Mouse (Mus musculus) hindbrain, embryonic 12.5 days (tissue): ENCODE data around the gene Apol8. TPM values are rescaled to one million over a fixed set of nuclear protein-coding genes. Genes with fewer than 3 reads are reported as not detected.

ENCODE experiments used
- ATAC-seq: fragments of 200-750 bp; cut with Nextera tagmentation; 2 replicates; pipeline ENCODE4 v1.8.0; 2017; ENCODE audit warnings: moderate TSS enrichment; ENCODE audit not compliant: low FRiP score
- H3K27ac ChIP-seq: fragments of 300-500 bp; sonication (generic); 2 replicates; pipeline ENCODE4 v1.5.1; 2016; ENCODE audit warnings: mild to moderate bottlenecking
- H3K27me3 ChIP-seq: fragments of 300-500 bp; sonication (generic); 2 replicates; pipeline ENCODE4 v1.6.1; 2016; ENCODE audit warnings: mild to moderate bottlenecking
- H3K36me3 ChIP-seq: fragments of 300-500 bp; sonication (generic); 2 replicates; pipeline ENCODE4 v1.6.1; 2016; ENCODE audit warnings: mild to moderate bottlenecking
- H3K4me1 ChIP-seq: fragments of 300-500 bp; sonication (generic); 2 replicates; pipeline ENCODE4 v1.6.1; 2016
- H3K4me2 ChIP-seq: fragments of 300-500 bp; sonication (generic); replicated peaks from 2 replicates; pipeline ENCODE4 v1.6.1; 2016; ENCODE audit warnings: mild to moderate bottlenecking
- H3K4me3 ChIP-seq: fragments of 300-500 bp; sonication (generic); 2 replicates; pipeline ENCODE4 v1.5.1; 2016; ENCODE audit warnings: mild to moderate bottlenecking
- H3K9ac ChIP-seq: fragments of 300-500 bp; sonication (generic); 2 replicates; pipeline ENCODE4 v1.6.1; 2016; ENCODE audit warnings: mild to moderate bottlenecking, moderate library complexity
- H3K9me3 ChIP-seq: fragments of 300-500 bp; sonication (generic); replicated peaks from 2 replicates; pipeline ENCODE4 v1.6.1; 2016; ENCODE audit warnings: mild to moderate bottlenecking
- WGBS: fragments of 180-500 bp; shearing (Covaris S2); methylation state at CpG from one replicate; pipeline ENCODE4 v1.1.7; 2016; 5-methylcytosine and 5-hydroxymethylcytosine counted together
- polyA plus RNA-seq: library from polyadenylated mRNA; unstranded; fragments of >200 nt; fragmentation: Nextera tagmentation; extraction: Ambion mirVana; gene quantifications from 2 replicates; pipeline ENCODE4 v1.2.1, GENCODE M21; 2016

Gene Apol8
- polyA plus RNA-seq, 1 experiment from 2014 or later = 0.22 TPM

DNA sequence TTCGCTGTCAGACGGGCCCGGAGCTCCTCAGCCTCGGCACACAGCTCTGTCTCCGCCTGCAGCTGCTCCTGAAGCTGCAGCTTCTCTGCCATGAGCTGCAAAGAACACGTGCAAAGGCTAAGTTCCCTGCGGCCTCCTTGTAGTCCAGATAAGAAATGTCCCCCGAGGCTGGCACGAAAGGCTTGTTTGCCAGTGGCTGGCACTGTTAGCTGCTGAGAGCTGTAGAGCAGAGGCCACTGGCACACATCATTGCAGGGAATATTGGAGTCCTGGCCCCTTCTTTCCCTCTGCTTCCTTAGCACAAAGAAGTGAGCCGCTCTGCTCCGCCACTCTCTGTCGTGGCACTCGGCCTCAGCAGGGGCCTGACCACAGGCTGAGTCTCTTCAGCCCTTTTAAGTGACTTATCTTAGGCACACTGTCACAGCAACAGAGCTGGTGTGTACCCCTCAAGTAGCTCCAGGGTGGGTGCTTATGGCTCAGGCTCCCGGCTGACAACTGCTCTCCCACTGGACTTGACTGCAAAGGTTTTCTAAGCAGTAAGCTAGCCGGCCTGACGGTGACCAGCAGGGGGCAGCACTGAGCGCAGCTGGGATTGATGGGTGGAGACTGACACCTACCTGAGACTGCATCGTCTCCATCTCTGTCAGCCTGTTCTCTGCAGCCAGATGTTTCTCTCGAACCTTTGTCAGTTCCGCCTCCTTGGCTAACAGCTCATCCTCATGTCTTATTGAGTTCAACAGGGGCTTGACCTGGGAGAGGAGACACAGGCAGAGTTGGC lies 18.6 kb upstream of the Apol8 start:
- no peaks in the 10 kb centered on the region for H3K4me1 ChIP-seq
- no peak overlapping the region for H3K4me2 ChIP-seq
- no peak overlapping the region for H3K9ac ChIP-seq
- 71% methylated on average over 20 of the region's 20 CpGs for WGBS
- peaks cover 96% of the 10 kb centered on the region for H3K36me3 ChIP-seq
- H3K4me3 ChIP-seq = no peak overlapping the region
- H3K27ac ChIP-seq = no peak overlapping the region
- no peak for ATAC-seq
- no peaks in the 10 kb centered on the region for H3K27me3 ChIP-seq
- H3K9me3 ChIP-seq = no peaks in the 10 kb centered on the region

DNA sequence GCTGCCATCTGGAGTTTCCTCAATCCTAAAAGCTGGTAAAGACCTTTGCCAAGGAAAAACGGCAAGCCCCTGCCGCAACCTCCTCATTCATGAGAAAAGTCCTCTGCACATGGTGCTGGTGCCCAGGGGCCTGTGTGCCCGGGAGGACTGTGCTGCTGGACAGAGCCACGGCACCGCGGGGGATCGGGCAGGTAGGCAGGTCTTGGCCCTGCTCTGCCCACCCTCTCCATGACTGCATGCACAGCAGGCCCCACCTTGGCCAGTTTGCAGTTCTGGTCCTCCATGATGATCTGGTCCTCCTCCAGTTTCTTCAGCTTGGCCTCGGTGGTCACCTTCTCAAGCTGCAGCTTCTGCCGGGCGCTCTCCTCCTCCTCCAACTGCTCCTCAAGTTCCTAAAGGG lies 17.5 kb upstream of the Apol8 start:
- WGBS = 98% methylated on average over 10 of the region's 10 CpGs

DNA sequence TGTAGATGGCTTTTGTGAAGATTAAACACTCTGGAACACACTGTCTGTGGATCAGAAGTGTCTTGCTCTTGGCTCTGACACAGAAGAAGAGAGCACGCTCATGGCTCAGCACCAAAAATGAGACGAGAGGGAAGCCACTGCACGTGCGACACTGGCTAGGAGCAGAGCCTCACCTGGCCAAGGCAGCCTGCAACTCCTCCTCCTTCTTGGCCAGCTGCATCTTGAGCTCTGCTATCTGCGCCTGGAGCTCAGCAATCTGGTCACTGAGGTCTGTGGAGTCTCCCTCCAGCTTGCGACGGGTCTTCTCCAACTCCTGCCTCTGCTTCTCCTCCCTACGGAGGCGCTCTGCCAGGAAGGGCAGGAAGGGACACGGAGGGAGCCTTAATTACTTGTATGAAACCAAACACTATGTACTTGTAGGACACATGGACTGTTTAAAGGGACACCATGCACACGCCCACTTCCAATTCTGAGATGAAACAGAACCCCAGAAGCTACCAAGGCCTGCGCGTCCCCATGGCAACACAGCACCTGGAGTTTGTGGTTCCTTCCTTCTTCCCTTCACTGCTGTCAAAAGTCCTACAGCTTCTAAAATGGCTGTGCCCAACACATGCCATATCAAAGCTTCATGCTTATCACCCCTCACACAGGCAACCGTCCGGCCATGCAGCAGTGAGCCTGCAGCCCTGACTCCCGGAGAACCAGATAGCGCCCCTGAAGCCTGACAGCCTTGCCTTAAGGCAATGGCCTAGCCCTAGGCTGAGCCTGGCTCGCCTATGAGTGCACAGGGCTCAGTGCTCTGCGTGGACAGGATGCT lies 16.5 kb upstream of the Apol8 start:
- Histone ChIP-seq H3K9me3 (no peaks in the 10 kb centered on the region), H3K36me3 (peaks cover 97% of the 10 kb centered on the region), H3K27me3 (no peaks in the 10 kb centered on the region), H3K9ac (no peak overlapping the region), H3K27ac (no peak overlapping the region), H3K4me2 (no peak overlapping the region), H3K4me1 (no peaks in the 10 kb centered on the region), H3K4me3 (no peak overlapping the region)
- WGBS = 94% methylated on average over 19 of the region's 19 CpGs
- ATAC-seq = no peak

More for the DNA sequence above, 17.5 kb upstream of the Apol8 start:
- Histone ChIP-seq H3K9me3 (no peaks in the 10 kb centered on the region), H3K9ac (no peak overlapping the region), H3K4me2 (no peak overlapping the region), H3K4me3 (no peak overlapping the region), H3K36me3 (peaks cover 96% of the 10 kb centered on the region), H3K4me1 (no peaks in the 10 kb centered on the region), H3K27ac (no peak overlapping the region), H3K27me3 (no peaks in the 10 kb centered on the region)
- ATAC-seq = no peak

DNA sequence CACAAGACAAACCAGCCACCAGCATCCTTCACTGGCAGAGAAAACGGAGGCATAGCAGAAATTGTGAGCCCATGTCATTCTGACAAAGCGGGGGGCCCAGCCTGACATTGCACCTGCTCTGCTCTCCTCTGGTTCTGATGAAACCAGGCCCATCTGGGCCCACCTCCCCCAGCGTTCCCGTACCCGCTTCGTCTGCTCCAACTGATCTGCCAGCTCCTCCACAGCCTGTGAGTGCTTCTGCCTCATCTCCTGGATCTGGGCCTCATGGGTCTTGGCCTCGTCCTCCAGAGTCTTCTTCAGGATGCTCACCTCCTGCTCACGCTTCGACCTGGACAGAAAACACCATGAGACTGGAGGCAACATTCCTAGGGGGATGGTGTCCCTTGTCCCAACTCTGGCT lies 14.1 kb upstream of the Apol8 start:
- Histone ChIP-seq H3K36me3 (peaks cover 97% of the 10 kb centered on the region), H3K27me3 (no peaks in the 10 kb centered on the region), H3K9ac (no peak overlapping the region), H3K27ac (no peak overlapping the region), H3K9me3 (no peaks in the 10 kb centered on the region), H3K4me2 (no peak overlapping the region), H3K4me3 (no peak overlapping the region), H3K4me1 (no peaks in the 10 kb centered on the region)
- no peak for ATAC-seq
- WGBS = 93% methylated on average over 9 of the region's 9 CpGs

DNA sequence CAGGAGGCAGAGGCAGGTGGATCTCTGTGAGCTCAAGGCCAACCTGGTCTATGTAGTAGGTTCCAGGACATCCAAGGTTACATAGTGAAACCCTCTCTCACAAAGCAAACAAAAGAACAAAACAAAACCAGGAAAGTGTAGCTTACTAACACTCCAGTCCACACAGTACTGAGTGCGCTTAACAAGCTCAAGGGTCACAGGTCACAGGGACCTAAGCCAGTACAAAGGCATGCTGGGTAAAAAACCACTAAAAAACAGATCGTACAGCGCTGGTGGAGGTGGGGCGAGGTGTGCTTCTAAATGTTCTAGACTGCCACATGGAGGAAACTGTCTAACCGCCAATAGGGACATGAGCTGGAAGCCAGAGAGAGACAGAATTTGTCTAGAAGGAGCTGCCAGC lies 13.5 kb upstream of the Apol8 start:
- no peak for ATAC-seq
- WGBS = 95% methylated on average over 5 of the region's 5 CpGs
- Histone ChIP-seq H3K36me3 (peaks cover 98% of the 10 kb centered on the region), H3K4me1 (no peaks in the 10 kb centered on the region), H3K4me3 (no peak overlapping the region), H3K9ac (no peak overlapping the region), H3K27ac (no peak overlapping the region), H3K9me3 (no peaks in the 10 kb centered on the region), H3K27me3 (no peaks in the 10 kb centered on the region), H3K4me2 (no peak overlapping the region)

DNA sequence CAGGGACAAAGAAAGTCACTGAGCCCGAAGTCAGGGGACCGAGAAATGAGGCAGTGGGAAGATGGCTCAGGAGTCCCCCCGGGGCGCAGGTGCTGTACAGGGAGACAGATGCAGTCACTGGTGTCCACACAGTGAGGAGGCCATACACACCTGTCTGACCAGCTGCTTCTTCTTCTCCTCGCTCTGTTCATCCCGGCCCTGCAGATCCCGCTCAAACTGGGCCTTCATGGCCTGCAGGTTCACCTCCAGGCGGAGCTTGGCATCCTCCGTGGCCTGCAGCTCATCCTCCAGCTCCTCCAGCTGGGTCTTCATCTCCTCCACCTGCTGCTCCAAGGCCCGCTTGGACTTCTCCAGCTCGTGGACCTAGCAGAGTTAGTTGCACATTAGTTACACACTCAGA lies 10.2 kb upstream of the Apol8 start:
- Histone ChIP-seq H3K4me2 (no peak overlapping the region), H3K27ac (no peak overlapping the region), H3K27me3 (no peaks in the 10 kb centered on the region), H3K9ac (no peak overlapping the region), H3K9me3 (no peaks in the 10 kb centered on the region), H3K4me1 (no peaks in the 10 kb centered on the region), H3K4me3 (no peak overlapping the region), H3K36me3 (peaks cover 100% of the 10 kb centered on the region)
- no peak for ATAC-seq
- 94% methylated on average over 11 of the region's 11 CpGs for WGBS

DNA sequence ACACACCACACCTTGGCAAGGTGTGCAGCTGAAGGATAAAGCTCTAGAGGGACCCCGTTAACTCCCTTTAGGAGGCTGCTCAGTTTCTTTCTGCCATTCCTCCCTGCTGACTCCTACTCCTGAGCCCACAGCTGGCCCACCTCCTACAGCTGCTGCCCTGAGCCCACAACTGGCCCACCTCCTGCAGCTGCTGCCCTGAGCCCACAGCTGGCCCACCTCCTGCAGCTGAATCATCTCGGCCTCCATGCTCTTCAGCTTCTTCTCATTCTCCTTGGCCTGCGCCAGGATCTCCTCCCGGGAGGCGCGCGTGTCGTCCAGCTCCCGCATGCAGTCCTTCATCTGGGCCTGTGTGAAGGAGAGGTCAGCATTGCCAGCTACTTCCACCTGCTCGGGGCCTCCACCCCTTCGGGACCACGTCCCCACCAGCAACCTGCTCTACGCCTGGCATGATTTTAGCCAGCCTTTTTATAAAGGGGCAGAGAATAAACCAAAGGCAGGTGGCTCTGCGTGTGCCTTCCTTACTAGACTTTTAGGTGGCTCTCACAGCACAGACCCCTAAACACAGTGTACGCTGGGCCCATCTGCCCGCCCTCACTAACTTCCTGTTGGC lies 8.8 kb upstream of the Apol8 start:
- H3K27me3 ChIP-seq = no peaks in the 10 kb centered on the region
- peaks cover 99% of the 10 kb centered on the region for H3K36me3 ChIP-seq
- H3K4me3 ChIP-seq = no peak overlapping the region
- no peak overlapping the region for H3K27ac ChIP-seq
- no peak overlapping the region for H3K4me2 ChIP-seq
- H3K9ac ChIP-seq = peak overlapping the region; percentile 18; the same call in 1 of the 2 replicates
- WGBS = 94% methylated on average over 16 of the region's 16 CpGs
- no peaks in the 10 kb centered on the region for H3K9me3 ChIP-seq
- no peak for ATAC-seq
- H3K4me1 ChIP-seq = no peaks in the 10 kb centered on the region

DNA sequence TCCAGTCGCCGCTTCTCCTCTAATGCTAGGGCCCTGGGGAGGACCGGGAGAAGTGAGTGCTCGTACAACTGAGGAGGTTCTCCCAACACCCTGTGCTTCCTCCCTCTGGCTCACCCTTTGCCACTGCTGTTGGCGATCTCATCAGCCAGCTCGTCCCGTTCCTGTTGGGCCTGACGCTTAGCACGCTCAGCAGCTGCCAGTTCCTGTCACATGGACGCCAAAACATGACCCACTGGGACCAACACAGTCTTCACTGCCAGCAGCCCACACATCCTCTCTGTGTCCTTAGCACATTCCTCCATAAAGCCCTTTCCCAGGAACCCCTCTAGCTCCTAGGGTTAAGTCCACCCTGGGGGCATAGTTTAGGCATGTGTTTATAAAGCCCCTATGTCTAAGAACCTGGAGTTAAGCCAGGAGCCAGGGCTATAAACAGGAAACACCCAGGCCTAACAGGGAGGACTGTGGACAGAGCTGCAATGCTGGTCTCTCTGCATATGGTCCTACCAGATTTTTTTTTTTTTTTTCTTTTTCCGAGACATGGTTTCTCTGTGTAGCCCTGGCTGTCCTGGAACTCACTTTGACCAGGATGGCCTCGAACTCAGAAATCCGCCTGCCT lies 7.7 kb upstream of the Apol8 start:
- no peak for ATAC-seq
- Histone ChIP-seq H3K4me2 (no peak overlapping the region), H3K27ac (no peak overlapping the region), H3K9ac (no peak overlapping the region), H3K36me3 (peaks cover 95% of the 10 kb centered on the region), H3K4me3 (no peak overlapping the region), H3K4me1 (no peaks in the 10 kb centered on the region), H3K27me3 (no peaks in the 10 kb centered on the region), H3K9me3 (no peaks in the 10 kb centered on the region)
- 90% methylated on average over 13 of the region's 13 CpGs for WGBS

DNA sequence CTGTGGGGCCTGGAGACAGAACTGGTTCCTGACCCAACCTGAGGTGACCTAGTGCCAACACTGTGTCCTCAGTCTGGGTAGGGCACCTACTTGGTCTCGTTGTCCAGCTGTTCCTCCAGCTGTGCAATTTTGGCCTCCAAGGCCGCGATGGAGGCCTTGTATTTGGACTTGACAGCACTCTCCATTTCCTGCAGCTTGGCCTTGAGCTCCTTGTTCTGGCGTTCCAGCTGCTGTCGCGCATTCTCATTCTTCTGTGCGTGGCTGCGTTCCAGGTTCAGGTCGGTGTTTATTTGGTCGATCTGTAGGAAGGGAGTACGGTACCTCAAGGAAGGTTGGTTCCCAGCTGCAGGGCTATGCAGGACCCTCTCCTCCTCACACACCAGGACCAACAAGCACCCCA lies 6.9 kb upstream of the Apol8 start:
- no peak overlapping the region for H3K4me3 ChIP-seq
- H3K27ac ChIP-seq = no peak overlapping the region
- ATAC-seq = no peak
- no peaks in the 10 kb centered on the region for H3K9me3 ChIP-seq
- H3K9ac ChIP-seq = no peak overlapping the region
- H3K27me3 ChIP-seq = no peaks in the 10 kb centered on the region
- WGBS = 95% methylated on average over 11 of the region's 11 CpGs
- H3K36me3 ChIP-seq = peaks cover 87% of the 10 kb centered on the region
- no peak overlapping the region for H3K4me2 ChIP-seq
- no peaks in the 10 kb centered on the region for H3K4me1 ChIP-seq

DNA sequence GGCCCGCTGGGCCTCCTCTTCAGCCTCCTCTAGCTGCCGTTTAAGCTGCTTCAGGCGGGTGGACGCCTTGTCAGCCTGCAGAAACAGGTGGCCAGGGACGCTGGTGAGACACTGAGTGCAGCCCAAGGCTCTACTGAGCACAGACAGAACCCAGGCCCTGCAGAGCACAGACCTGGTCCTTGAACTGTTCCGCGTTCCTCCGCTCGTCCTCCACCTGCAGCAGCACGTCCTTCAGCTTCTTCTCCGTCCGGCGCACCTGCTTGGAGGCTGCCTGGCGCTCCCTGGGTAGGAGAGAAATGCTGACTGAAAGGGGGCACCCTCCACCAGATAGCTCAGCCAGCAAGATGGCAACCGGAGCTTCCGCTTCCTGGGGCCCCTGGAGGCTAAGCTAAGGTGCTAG lies 6.2 kb upstream of the Apol8 start:
- H3K27me3 ChIP-seq = no peaks in the 10 kb centered on the region
- no peak overlapping the region for H3K27ac ChIP-seq
- WGBS = 95% methylated on average over 16 of the region's 16 CpGs
- no peak overlapping the region for H3K4me3 ChIP-seq
- no peaks in the 10 kb centered on the region for H3K9me3 ChIP-seq
- no peak for ATAC-seq
- H3K4me1 ChIP-seq = no peaks in the 10 kb centered on the region
- H3K36me3 ChIP-seq = peaks cover 81% of the 10 kb centered on the region
- no peak overlapping the region for H3K4me2 ChIP-seq
- H3K9ac ChIP-seq = no peak overlapping the region

DNA sequence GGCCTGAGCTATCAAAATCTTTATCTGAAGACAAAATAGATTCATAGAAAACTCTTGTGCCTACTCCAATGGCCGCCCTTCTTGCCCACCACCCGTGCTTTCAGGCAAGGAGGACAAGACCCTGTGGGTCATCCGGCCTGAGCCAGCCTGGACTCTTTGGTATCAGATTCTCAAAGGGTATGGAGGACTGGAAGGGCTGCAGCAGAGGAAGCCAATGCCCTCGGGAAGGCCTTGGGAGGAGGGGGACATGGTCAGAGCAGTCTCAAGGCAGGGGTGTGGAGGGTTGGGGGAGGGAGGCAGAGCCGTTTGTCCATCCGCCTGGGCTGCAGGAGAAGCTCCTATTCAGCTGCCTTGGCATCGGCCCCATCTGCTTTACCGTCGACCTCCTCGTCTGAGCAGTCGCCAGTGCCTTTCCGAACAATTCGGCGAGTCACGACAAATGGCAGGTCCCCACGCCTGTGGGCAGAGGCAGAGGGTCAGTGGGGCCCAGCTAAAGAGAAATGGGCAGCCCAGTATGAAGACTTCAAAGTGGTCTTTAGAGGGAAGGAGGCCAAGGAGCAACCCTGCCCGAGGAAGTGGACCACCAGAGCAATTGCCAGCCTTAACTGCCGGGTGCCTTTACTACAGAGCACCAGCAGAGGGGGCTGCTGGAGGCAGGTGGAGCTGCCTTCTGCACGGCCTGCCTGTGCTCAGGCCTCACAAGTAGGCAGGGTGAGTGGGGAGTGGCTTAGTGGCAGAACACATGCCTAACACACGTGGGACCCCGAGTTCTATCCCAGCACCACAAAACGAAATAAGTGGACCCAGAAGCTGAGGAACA lies 5.0 kb upstream of the Apol8 start:
- no peak for ATAC-seq
- H3K36me3 ChIP-seq = peaks cover 68% of the 10 kb centered on the region

More for the DNA sequence above, 5.0 kb upstream of the Apol8 start:
- 78% methylated on average over 22 of the region's 22 CpGs for WGBS
- no peak overlapping the region for H3K27ac ChIP-seq
- no peaks in the 10 kb centered on the region for H3K27me3 ChIP-seq
- no peaks in the 10 kb centered on the region for H3K4me1 ChIP-seq
- no peak overlapping the region for H3K9ac ChIP-seq
- H3K4me2 ChIP-seq = no peak overlapping the region
- no peaks in the 10 kb centered on the region for H3K9me3 ChIP-seq
- H3K4me3 ChIP-seq = no peak overlapping the region
